Mouse (Mus musculus): ENCODE measurements at regions not wholly inside any gene's neighbourhood (a gene's known extent, or its start where the extent isn't known, plus 50 kb on each side); places are given as distances from the start of the nearest gene placed in this dataset.
A peak's percentile ranks its signal among the peaks of the same experiment; 100 is the strongest.

GRCm38 (mm10) chr9:43934012-43934690 lies 109.0 kb upstream of the Thy1 start:
- Histone ChIP-seq H3K9me3 (no peaks in the 10 kb centered on the region), H3K9ac (no peak overlapping the region), H3K36me3 (no peaks in the 10 kb centered on the region), H3K27ac (no peak overlapping the region), H3K4me3 (no peak overlapping the region), H3K4me2 (no peak overlapping the region), H3K4me1 (0 out of 2 replicates have a peak, but pooled peaks cover 3% of the 10 kb centered on the region), H3K27me3 (peaks cover 23% of the 10 kb centered on the region; the same call in 1 of the 2 replicates)
- ATAC-seq (ENCODE audit: insufficient number of reproducible peaks, insufficient read depth, low FRiP score, low TSS enrichment, low read depth): peak; percentile 59; the same call in 1 of the 2 replicates
- 25% methylated on average over 18 of the region's 18 CpGs for WGBS

- Histone ChIP-seq H3K27me3 (peaks cover 23% of the 10 kb centered on the region; the same call in 1 of the 2 replicates), H3K9me3 (no peaks in the 10 kb centered on the region), H3K9ac (no peak overlapping the region), H3K36me3 (no peaks in the 10 kb centered on the region), H3K27ac (no peak overlapping the region), H3K4me1 (0 out of 2 replicates have a peak, but pooled peaks cover under 1% of the 10 kb centered on the region), H3K4me3 (no peak overlapping the region), H3K4me2 (no peak overlapping the region)
- 23% methylated on average over 5 of the region's 5 CpGs for WGBS
- no peak for ATAC-seq (ENCODE audit: insufficient number of reproducible peaks, insufficient read depth, low FRiP score, low TSS enrichment, low read depth)
These were observed 108.5 kb upstream of the Thy1 start for GRCm38 (mm10) chr9:43934691-43935064.

GRCm38 (mm10) chr9:43939336-43939735 lies 103.8 kb upstream of the Thy1 start:
- no peak for ATAC-seq (ENCODE audit: insufficient number of reproducible peaks, insufficient read depth, low FRiP score, low TSS enrichment, low read depth)
- no peaks in the 10 kb centered on the region for H3K4me1 ChIP-seq
- H3K27me3 ChIP-seq: peaks cover 12% of the 10 kb centered on the region; the same call in 1 of the 2 replicates
- no peaks in the 10 kb centered on the region for H3K9me3 ChIP-seq
- no peak overlapping the region for H3K9ac ChIP-seq
- 72% methylated on average over 11 of the region's 11 CpGs for WGBS
- H3K27ac ChIP-seq: no peak overlapping the region
- no peak overlapping the region for H3K4me3 ChIP-seq
- no peak overlapping the region for H3K4me2 ChIP-seq
- H3K36me3 ChIP-seq: no peaks in the 10 kb centered on the region

- no peak overlapping the region for H3K27ac ChIP-seq
- H3K9ac ChIP-seq: no peak overlapping the region
- H3K27me3 ChIP-seq: no peaks in the 10 kb centered on the region
- H3K4me3 ChIP-seq: no peak overlapping the region
- no peaks in the 10 kb centered on the region for H3K9me3 ChIP-seq
- no peak for ATAC-seq (ENCODE audit: insufficient number of reproducible peaks, insufficient read depth, low FRiP score, low TSS enrichment, low read depth)
- no peak overlapping the region for H3K4me2 ChIP-seq
- no peaks in the 10 kb centered on the region for H3K4me1 ChIP-seq
- H3K36me3 ChIP-seq: no peaks in the 10 kb centered on the region
- 78% methylated on average over 5 of the region's 5 CpGs for WGBS
These were observed 101.0 kb upstream of the Thy1 start for GRCm38 (mm10) chr9:43942147-43942546.

GRCm38 (mm10) chr9:43943522-43943921 lies 99.7 kb upstream of the Thy1 start:
- Histone ChIP-seq H3K36me3 (no peaks in the 10 kb centered on the region), H3K9ac (no peak overlapping the region), H3K27ac (no peak overlapping the region), H3K4me1 (0 out of 2 replicates have a peak, but pooled peaks cover 5% of the 10 kb centered on the region), H3K4me3 (no peak overlapping the region), H3K4me2 (no peak overlapping the region), H3K9me3 (no peaks in the 10 kb centered on the region), H3K27me3 (no peaks in the 10 kb centered on the region)
- ATAC-seq (ENCODE audit: insufficient number of reproducible peaks, insufficient read depth, low FRiP score, low TSS enrichment, low read depth): no peak
- WGBS: 18% methylated on average over 6 of the region's 6 CpGs

GRCm38 (mm10) chr9:43944816-43945741 lies 98.1 kb upstream of the Thy1 start:
- no peak for ATAC-seq (ENCODE audit: insufficient number of reproducible peaks, insufficient read depth, low FRiP score, low TSS enrichment, low read depth)
- H3K9me3 ChIP-seq: no peaks in the 10 kb centered on the region
- no peak overlapping the region for H3K4me3 ChIP-seq
- no peak overlapping the region for H3K4me2 ChIP-seq
- WGBS: 79% methylated on average over 13 of the region's 13 CpGs
- H3K27me3 ChIP-seq: no peaks in the 10 kb centered on the region
- H3K9ac ChIP-seq: no peak overlapping the region
- no peaks in the 10 kb centered on the region for H3K36me3 ChIP-seq
- H3K4me1 ChIP-seq: 0 out of 2 replicates have a peak, but pooled peaks cover 5% of the 10 kb centered on the region
- no peak overlapping the region for H3K27ac ChIP-seq

- Histone ChIP-seq H3K4me2 (no peak overlapping the region), H3K36me3 (no peaks in the 10 kb centered on the region), H3K4me1 (0 out of 2 replicates have a peak, but pooled peaks cover 5% of the 10 kb centered on the region), H3K9me3 (no peaks in the 10 kb centered on the region), H3K9ac (no peak overlapping the region), H3K4me3 (no peak overlapping the region), H3K27me3 (no peaks in the 10 kb centered on the region), H3K27ac (no peak overlapping the region)
- no peak for ATAC-seq (ENCODE audit: insufficient number of reproducible peaks, insufficient read depth, low FRiP score, low TSS enrichment, low read depth)
- WGBS: 89% methylated on average over 13 of the region's 13 CpGs
These were observed 97.1 kb upstream of the Thy1 start for GRCm38 (mm10) chr9:43945997-43946649.

GRCm38 (mm10) chr9:43947089-43947488 lies 96.1 kb upstream of the Thy1 start:
- no peaks in the 10 kb centered on the region for H3K9me3 ChIP-seq
- WGBS: 56% methylated on average over 5 of the region's 5 CpGs
- no peak for ATAC-seq (ENCODE audit: insufficient number of reproducible peaks, insufficient read depth, low FRiP score, low TSS enrichment, low read depth)
- H3K4me3 ChIP-seq: no peak overlapping the region
- H3K4me2 ChIP-seq: no peak overlapping the region
- no peaks in the 10 kb centered on the region for H3K27me3 ChIP-seq
- H3K9ac ChIP-seq: no peak overlapping the region
- no peaks in the 10 kb centered on the region for H3K36me3 ChIP-seq
- no peak overlapping the region for H3K27ac ChIP-seq
- H3K4me1 ChIP-seq: 0 out of 2 replicates have a peak, but pooled peaks cover 5% of the 10 kb centered on the region

- Histone ChIP-seq H3K4me2 (0 out of 2 replicates have a peak overlapping the region, but pooled peaks have one; percentile 9), H3K36me3 (no peaks in the 10 kb centered on the region), H3K4me1 (0 out of 2 replicates have a peak, but pooled peaks cover 5% of the 10 kb centered on the region), H3K9ac (no peak overlapping the region), H3K27ac (no peak overlapping the region), H3K27me3 (no peaks in the 10 kb centered on the region), H3K9me3 (no peaks in the 10 kb centered on the region), H3K4me3 (no peak overlapping the region)
- WGBS: 25% methylated on average over 11 of the region's 11 CpGs
- ATAC-seq (ENCODE audit: insufficient number of reproducible peaks, insufficient read depth, low FRiP score, low TSS enrichment, low read depth): no peak
These were observed 95.6 kb upstream of the Thy1 start for GRCm38 (mm10) chr9:43947490-43948150.

- Histone ChIP-seq H3K27me3 (peaks cover 8% of the 10 kb centered on the region; the same call in 1 of the 2 replicates), H3K9me3 (no peaks in the 10 kb centered on the region), H3K36me3 (no peaks in the 10 kb centered on the region), H3K4me3 (no peak overlapping the region), H3K27ac (no peak overlapping the region), H3K4me1 (no peaks in the 10 kb centered on the region), H3K4me2 (no peak overlapping the region), H3K9ac (no peak overlapping the region)
- whole genome bisulfite sequencing: 37% methylated on average over 7 of the region's 7 CpGs
- ATAC-seq (ENCODE audit: insufficient number of reproducible peaks, insufficient read depth, low FRiP score, low TSS enrichment, low read depth): no peak
These were observed 90.1 kb upstream of the Thy1 start for GRCm38 (mm10) chr9:43953128-43953527.

- Histone ChIP-seq H3K4me3 (no peak overlapping the region), H3K4me2 (no peak overlapping the region), H3K36me3 (no peaks in the 10 kb centered on the region), H3K27ac (no peak overlapping the region), H3K27me3 (peaks cover 11% of the 10 kb centered on the region; the same call in 1 of the 2 replicates), H3K9ac (no peak overlapping the region), H3K9me3 (no peaks in the 10 kb centered on the region), H3K4me1 (0 out of 2 replicates have a peak, but pooled peaks cover 3% of the 10 kb centered on the region)
- 21% methylated on average over 9 of the region's 9 CpGs for WGBS
- ATAC-seq (ENCODE audit: insufficient number of reproducible peaks, insufficient read depth, low FRiP score, low TSS enrichment, low read depth): no peak
These were observed 83.6 kb upstream of the Thy1 start for GRCm38 (mm10) chr9:43959541-43959940.
